Mouse (Mus musculus): ENCODE data around the gene Arhgef2. TPM values are rescaled to one million over a fixed set of nuclear protein-coding genes. Genes with fewer than 3 reads are reported as not detected.

Arhgef2 gene
- polyA plus RNA-seq, 1 experiment = 164 TPM

GRCm38 (mm10) chr3:88619113-88620097, 13.6 kb downstream of the Arhgef2 start:
- TF ChIP-seq POLR2A (IDR thresholded peaks at IDR 0.05; ENCODE audit: control insufficient read depth, extremely low read depth, insufficient read depth, low read length, poor library complexity) = no peak
- TF ChIP-seq CTCF (IDR thresholded peaks at IDR 0.05; ENCODE audit: borderline replicate concordance, control insufficient read depth, extremely low read depth, insufficient read depth, low read length, poor library complexity) = no peak
- DNase-seq = no peak
- no peaks in the 10 kb centered on the region for H3K36me3 ChIP-seq (ENCODE audit: control insufficient read depth, insufficient read depth, low read length)
- no peak overlapping the region for H3K4me3 ChIP-seq (ENCODE audit: control insufficient read depth, insufficient read depth, low read length)
- peaks cover 20% of the 10 kb centered on the region for H3K4me1 ChIP-seq (replicated peaks; ENCODE audit: control insufficient read depth, insufficient read depth, low read length)
- H3K27me3 ChIP-seq (ENCODE audit: control insufficient read depth, insufficient read depth, low read length) = no peaks in the 10 kb centered on the region
- WGBS = 57% methylated on average over 9 of the region's 9 CpGs
- H3K27ac ChIP-seq (ENCODE audit: control insufficient read depth, insufficient read depth, low read length) = no peak overlapping the region

DNA sequence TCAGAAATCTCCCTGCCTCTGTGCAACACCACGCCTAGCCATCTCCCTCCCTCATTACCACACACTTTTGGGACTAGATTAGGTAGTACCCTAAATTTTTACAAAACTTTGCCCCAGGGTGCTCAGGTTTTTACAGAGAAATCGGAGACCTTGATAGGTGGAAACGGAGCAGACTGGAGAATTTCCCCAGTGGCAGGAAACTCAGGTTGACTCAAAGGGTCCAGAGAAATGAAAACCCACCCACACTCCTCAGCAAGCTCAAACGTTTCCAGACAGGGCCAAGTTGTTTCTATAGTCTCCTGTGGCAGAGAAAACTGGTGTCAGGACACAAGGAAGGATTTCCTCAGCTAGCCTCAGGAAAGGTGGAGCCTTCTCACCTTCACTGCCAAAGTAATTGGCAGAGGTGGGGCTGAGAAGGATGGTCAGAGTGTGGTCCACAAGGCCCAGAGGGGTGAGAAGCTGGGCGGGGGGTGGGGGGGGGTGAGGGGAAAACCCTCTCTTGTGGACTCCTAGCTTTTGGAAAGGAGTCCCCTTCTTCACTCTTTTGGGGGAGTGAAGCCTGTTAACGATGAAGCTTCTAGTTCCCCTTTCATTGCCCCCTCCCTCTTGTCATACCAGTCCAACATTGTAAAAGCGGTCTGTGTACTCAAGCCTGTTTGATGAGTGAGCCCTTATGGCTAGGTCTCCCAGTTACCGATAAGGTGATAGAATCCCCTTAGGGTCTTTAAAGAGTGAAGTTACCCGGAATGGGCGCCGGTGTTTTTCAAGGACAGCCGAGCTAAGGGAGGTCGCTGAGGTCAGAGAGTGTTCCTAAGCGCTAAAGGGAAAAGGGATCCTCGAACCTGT, 14.6 kb downstream of the Arhgef2 start:
- DNase-seq = no peak
- no peaks in the 10 kb centered on the region for H3K36me3 ChIP-seq (ENCODE audit: control insufficient read depth, insufficient read depth, low read length)

GRCm38 (mm10) chr3:88620992-88621536, 15.3 kb downstream of the Arhgef2 start:
- H3K36me3 ChIP-seq (ENCODE audit: control insufficient read depth, insufficient read depth, low read length) = no peaks in the 10 kb centered on the region
- peaks cover 33% of the 10 kb centered on the region for H3K4me1 ChIP-seq (replicated peaks; ENCODE audit: control insufficient read depth, insufficient read depth, low read length)
- TF ChIP-seq POLR2A (IDR thresholded peaks at IDR 0.05; ENCODE audit: control insufficient read depth, extremely low read depth, insufficient read depth, low read length, poor library complexity) (peak; percentile 81), CTCF (IDR thresholded peaks at IDR 0.05; ENCODE audit: borderline replicate concordance, control insufficient read depth, extremely low read depth, insufficient read depth, low read length, poor library complexity) (0 out of 2 replicates have a peak, but pooled peaks have one; percentile 14)
- peak; percentile 84 for DNase-seq
- peak overlapping the region; percentile 85 for H3K4me3 ChIP-seq (ENCODE audit: control insufficient read depth, insufficient read depth, low read length)
- H3K27ac ChIP-seq (ENCODE audit: control insufficient read depth, insufficient read depth, low read length) = peak overlapping the region; percentile 88; the same call in 1 of the 2 replicates
- 1% methylated on average over 64 of the region's 64 CpGs for WGBS
- no peaks in the 10 kb centered on the region for H3K27me3 ChIP-seq (ENCODE audit: control insufficient read depth, insufficient read depth, low read length)

More for the DNA sequence above, 14.6 kb downstream of the Arhgef2 start:
- peak overlapping the region; percentile 85 for H3K4me3 ChIP-seq (ENCODE audit: control insufficient read depth, insufficient read depth, low read length)
- 12% methylated on average over 15 of the region's 15 CpGs for WGBS
- H3K27ac ChIP-seq (ENCODE audit: control insufficient read depth, insufficient read depth, low read length) = no peak overlapping the region
- peaks cover 28% of the 10 kb centered on the region for H3K4me1 ChIP-seq (replicated peaks; ENCODE audit: control insufficient read depth, insufficient read depth, low read length)
- TF ChIP-seq POLR2A (IDR thresholded peaks at IDR 0.05; ENCODE audit: control insufficient read depth, extremely low read depth, insufficient read depth, low read length, poor library complexity) = no peak
- no peak for TF ChIP-seq CTCF (IDR thresholded peaks at IDR 0.05; ENCODE audit: borderline replicate concordance, control insufficient read depth, extremely low read depth, insufficient read depth, low read length, poor library complexity)
- H3K27me3 ChIP-seq (ENCODE audit: control insufficient read depth, insufficient read depth, low read length) = no peaks in the 10 kb centered on the region

DNA sequence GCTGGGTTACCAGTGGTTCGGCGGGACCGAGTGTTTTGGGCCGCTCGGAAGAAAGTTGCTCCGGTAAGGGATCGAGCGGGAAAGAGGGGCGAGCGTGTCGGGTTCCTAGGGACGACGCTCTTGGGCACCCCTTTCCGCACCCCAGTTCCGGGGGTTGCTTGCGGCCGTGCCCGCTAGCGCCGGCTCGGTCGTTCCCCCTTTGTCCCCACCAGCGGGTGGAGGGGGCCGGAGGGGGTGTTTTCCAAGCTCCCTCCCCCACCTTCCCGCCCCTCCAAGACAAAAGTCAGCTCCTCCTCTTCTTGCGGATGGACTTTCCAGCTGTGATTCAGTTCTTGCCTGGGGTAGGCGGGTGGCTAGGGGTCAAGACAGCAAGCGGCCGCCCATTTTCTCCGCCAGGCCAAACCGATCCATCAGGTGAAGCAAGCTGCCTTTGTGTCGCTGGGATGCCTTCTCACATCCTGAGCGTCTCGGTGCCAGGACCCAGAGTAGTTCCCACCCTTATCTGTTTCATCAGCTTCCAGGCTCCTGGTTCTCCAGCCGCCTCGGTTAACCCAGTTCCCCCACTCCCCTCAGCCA, 15.9 kb downstream of the Arhgef2 start:
- TF ChIP-seq CTCF (IDR thresholded peaks at IDR 0.05; ENCODE audit: borderline replicate concordance, control insufficient read depth, extremely low read depth, insufficient read depth, low read length, poor library complexity) (no peak), POLR2A (IDR thresholded peaks at IDR 0.05; ENCODE audit: control insufficient read depth, extremely low read depth, insufficient read depth, low read length, poor library complexity) (no peak)

DNA sequence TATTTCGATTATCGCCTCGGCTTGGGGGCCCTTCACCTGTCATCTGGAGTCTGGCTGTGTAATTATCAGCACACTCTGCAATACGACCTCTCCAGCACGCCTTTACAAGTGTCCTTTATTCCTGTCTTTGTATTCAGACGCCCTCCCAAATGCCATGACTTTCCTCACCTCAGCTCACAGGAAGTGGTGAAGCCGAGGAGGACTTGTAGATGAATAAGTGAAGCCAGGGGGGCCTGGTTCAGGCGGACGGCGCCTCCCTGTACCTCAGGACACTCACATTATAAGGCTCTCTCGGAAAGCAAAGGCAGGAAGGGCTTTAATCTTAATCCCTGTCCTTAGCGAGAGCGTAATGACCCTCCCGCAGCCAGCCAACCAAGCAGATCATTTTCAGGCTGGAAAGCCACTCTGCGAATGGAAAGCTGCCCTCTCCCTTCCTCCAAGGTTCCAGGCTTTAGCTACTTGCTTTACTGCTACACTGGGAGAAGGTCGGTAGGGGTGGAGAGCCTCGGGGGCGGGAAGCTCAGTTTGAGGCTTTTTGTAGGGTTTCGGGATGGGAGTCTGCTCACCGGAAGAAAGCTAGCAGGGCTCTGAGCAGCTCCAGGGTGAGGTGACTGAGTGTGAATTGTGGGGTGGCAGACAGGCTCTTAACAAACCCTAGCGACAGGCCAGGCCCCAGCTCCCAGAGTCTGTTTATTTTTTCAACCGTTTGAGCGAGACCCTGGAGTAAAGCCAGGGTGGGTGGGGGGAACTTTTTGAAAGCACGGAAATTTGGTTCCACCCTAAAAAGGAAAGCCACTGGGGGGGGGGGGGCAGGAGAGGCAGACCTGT, 16.6 kb downstream of the Arhgef2 start:
- Histone ChIP-seq H3K4me1 (replicated peaks; ENCODE audit: control insufficient read depth, insufficient read depth, low read length) (peaks cover 41% of the 10 kb centered on the region), H3K4me3 (ENCODE audit: control insufficient read depth, insufficient read depth, low read length) (peak overlapping the region; percentile 85), H3K27ac (ENCODE audit: control insufficient read depth, insufficient read depth, low read length) (peak overlapping the region; percentile 88), H3K27me3 (ENCODE audit: control insufficient read depth, insufficient read depth, low read length) (no peaks in the 10 kb centered on the region), H3K36me3 (ENCODE audit: control insufficient read depth, insufficient read depth, low read length) (no peaks in the 10 kb centered on the region)
- DNase-seq = peak; percentile 58
- TF ChIP-seq POLR2A (IDR thresholded peaks at IDR 0.05; ENCODE audit: control insufficient read depth, extremely low read depth, insufficient read depth, low read length, poor library complexity) (0 out of 2 replicates have a peak, but pooled peaks have one; percentile 9), CTCF (IDR thresholded peaks at IDR 0.05; ENCODE audit: borderline replicate concordance, control insufficient read depth, extremely low read depth, insufficient read depth, low read length, poor library complexity) (0 out of 2 replicates have a peak, but pooled peaks have one; percentile 21)
- WGBS = under 1% methylated on average over 24 of the region's 24 CpGs

More for the DNA sequence above, 15.9 kb downstream of the Arhgef2 start:
- H3K4me1 ChIP-seq (replicated peaks; ENCODE audit: control insufficient read depth, insufficient read depth, low read length) = peaks cover 38% of the 10 kb centered on the region
- H3K36me3 ChIP-seq (ENCODE audit: control insufficient read depth, insufficient read depth, low read length) = no peaks in the 10 kb centered on the region
- peak overlapping the region; percentile 88 for H3K27ac ChIP-seq (ENCODE audit: control insufficient read depth, insufficient read depth, low read length)
- H3K4me3 ChIP-seq (ENCODE audit: control insufficient read depth, insufficient read depth, low read length) = peak overlapping the region; percentile 85
- peak; percentile 59 for DNase-seq
- H3K27me3 ChIP-seq (ENCODE audit: control insufficient read depth, insufficient read depth, low read length) = no peaks in the 10 kb centered on the region
- WGBS = under 1% methylated on average over 36 of the region's 36 CpGs
